Mouse (Mus musculus) embryonic facial prominence, embryonic 11.5 days (tissue): ENCODE results near the gene Rnf167. TPM values are rescaled to one million over a fixed set of nuclear protein-coding genes. Genes with fewer than 3 reads are reported as not detected.
A peak's percentile ranks its signal among the peaks of the same experiment; 100 is the strongest.

ENCODE experiments used
- ATAC-seq: fragments of 200-750 bp; cut with Nextera tagmentation; replicated peaks from 2 replicates; pipeline ENCODE4 v1.8.0; 2017; ENCODE audit warnings: low read depth; ENCODE audit not compliant: insufficient number of reproducible peaks, low FRiP score, low TSS enrichment
- DNase-seq: peaks from one replicate; pipeline ENCODE4 v3.0.0-alpha.2; 2015; ENCODE audit warnings: low spot score
- H3K27ac ChIP-seq: fragments of 300-500 bp; sonication (generic); replicated peaks from 2 replicates; pipeline ENCODE4 v1.5.1; 2014; ENCODE audit warnings: mild to moderate bottlenecking, low read depth, low read length, control low read depth
- H3K27me3 ChIP-seq: fragments of 300-500 bp; sonication (generic); 2 replicates; pipeline ENCODE4 v1.6.1; 2014; ENCODE audit warnings: mild to moderate bottlenecking, low read length, moderate library complexity, mixed read lengths; ENCODE audit not compliant: control insufficient read depth, insufficient read depth
- H3K36me3 ChIP-seq: fragments of 300-500 bp; sonication (generic); replicated peaks from 2 replicates; pipeline ENCODE4 v1.6.1; 2014; ENCODE audit warnings: low read depth, mild to moderate bottlenecking, low read length, moderate library complexity, mixed read lengths; ENCODE audit not compliant: control insufficient read depth, insufficient read depth
- H3K4me1 ChIP-seq: fragments of 300-500 bp; sonication (generic); 2 replicates; pipeline ENCODE4 v1.6.1; 2014; ENCODE audit warnings: low read length, mixed read lengths; ENCODE audit not compliant: control insufficient read depth, insufficient read depth
- H3K4me2 ChIP-seq: fragments of 300-500 bp; sonication (generic); 2 replicates; pipeline ENCODE4 v1.6.1; 2014; ENCODE audit warnings: low read depth, mild to moderate bottlenecking, control low read depth, low read length, moderate library complexity
- H3K4me3 ChIP-seq: fragments of 300-500 bp; sonication (generic); 2 replicates; pipeline ENCODE4 v1.5.1; 2014; ENCODE audit warnings: low read depth, low read length, control low read depth
- H3K9ac ChIP-seq: fragments of 300-500 bp; sonication (generic); replicated peaks from 2 replicates; pipeline ENCODE4 v1.6.1; 2014; ENCODE audit warnings: mild to moderate bottlenecking, control low read depth, low read length
- H3K9me3 ChIP-seq: fragments of 300-500 bp; sonication (generic); replicated peaks from 2 replicates; pipeline ENCODE4 v1.6.1; 2016; ENCODE audit warnings: mild to moderate bottlenecking, low read length, inconsistent platforms, mixed read lengths; ENCODE audit not compliant: control insufficient read depth
- WGBS: fragments of 180-500 bp; shearing (Covaris S2); extraction: QIAGEN DNeasy Blood & Tissue Kit; methylation state at CpG from one replicate; pipeline ENCODE4 v1.1.7; 2014; 5-methylcytosine and 5-hydroxymethylcytosine counted together
- polyA plus RNA-seq: library from polyadenylated mRNA; unstranded; fragments of >200 nt; fragmentation: Nextera tagmentation; extraction: Ambion mirVana; gene quantifications from 2 replicates; pipeline ENCODE4 v1.2.1, GENCODE M21; 2014

Gene Rnf167
- polyA plus RNA-seq, 1 experiment from 2014 or later, result 81.9 TPM

DNA sequence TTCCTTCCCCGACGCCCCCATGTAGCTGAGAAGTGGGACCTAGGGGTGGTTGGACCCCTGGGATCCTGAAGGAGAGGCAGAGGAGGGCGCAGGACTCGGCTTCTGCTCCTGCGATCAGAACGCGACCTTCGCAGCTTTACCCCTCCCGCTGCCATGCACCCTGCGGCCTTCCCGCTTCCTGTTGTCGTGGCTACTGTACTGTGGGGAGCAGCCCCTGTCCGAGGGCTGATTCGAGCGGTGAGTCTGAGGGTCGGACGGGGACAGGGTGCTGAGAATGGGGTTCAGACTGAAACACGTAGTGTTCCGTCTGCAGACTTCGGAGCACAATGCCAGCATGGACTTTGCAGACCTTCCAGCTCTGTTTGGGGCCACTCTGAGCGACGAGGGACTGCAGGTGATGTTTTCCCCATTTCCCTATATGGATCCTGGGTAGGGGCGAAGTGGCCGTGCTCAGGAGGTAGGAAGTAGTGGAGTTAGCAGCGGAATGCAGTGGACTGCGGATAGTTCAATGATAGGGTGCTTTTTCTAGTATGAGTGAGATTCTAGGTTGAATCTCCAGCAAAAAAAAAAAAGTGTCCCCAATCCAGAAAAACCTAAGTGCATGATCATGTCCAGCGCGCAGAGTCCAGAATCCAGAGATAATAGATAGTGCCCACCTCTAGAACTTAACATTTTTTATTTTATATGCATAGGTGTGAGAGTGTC lies 833 bp downstream of the Rnf167 start:
- peak overlapping the region; percentile 66 for H3K4me3 ChIP-seq
- 3% methylated on average over 28 of the region's 28 CpGs for WGBS
- peak overlapping the region; percentile 84 for H3K4me2 ChIP-seq
- H3K27me3 ChIP-seq, result no peaks in the 10 kb centered on the region
- H3K9me3 ChIP-seq, result no peaks in the 10 kb centered on the region
- H3K27ac ChIP-seq, result peak overlapping the region; percentile 65
- DNase-seq, result no peak
- H3K4me1 ChIP-seq, result peaks cover 4% of the 10 kb centered on the region
- H3K9ac ChIP-seq, result peak overlapping the region; percentile 68
- ATAC-seq, result peak; percentile 22
- peaks cover 17% of the 10 kb centered on the region for H3K36me3 ChIP-seq

DNA sequence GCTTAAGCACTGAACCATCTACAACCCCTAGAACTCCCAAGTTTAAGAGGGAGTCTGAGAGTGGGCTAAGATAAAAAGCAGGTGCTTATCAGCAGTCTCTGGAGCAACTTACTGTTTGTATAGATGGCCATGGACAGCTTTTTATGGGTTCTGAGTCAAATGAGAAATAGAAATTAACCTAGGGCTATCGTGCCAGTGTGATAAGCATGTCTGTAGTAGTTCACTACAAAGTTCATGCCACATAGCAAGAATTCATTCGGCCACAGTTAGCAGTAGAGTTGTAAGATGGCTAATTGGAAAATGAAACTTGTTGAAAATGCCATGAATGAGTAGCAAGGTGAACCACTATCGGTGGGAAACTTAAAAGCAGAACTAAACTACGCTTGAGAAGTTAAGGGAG lies 1.5 kb downstream of the Rnf167 start:
- H3K36me3 ChIP-seq, result peaks cover 17% of the 10 kb centered on the region
- peak overlapping the region; percentile 84 for H3K4me2 ChIP-seq
- no peak overlapping the region; the same call in 1 of the 2 replicates for H3K9ac ChIP-seq
- no peak overlapping the region for H3K27ac ChIP-seq
- no peak for ATAC-seq
- DNase-seq, result no peak
- WGBS, result 83% methylated on average over 4 of the region's 4 CpGs
- no peaks in the 10 kb centered on the region for H3K27me3 ChIP-seq
- H3K4me3 ChIP-seq, result peak overlapping the region; percentile 66
- H3K4me1 ChIP-seq, result peaks cover 4% of the 10 kb centered on the region
- H3K9me3 ChIP-seq, result no peaks in the 10 kb centered on the region

DNA sequence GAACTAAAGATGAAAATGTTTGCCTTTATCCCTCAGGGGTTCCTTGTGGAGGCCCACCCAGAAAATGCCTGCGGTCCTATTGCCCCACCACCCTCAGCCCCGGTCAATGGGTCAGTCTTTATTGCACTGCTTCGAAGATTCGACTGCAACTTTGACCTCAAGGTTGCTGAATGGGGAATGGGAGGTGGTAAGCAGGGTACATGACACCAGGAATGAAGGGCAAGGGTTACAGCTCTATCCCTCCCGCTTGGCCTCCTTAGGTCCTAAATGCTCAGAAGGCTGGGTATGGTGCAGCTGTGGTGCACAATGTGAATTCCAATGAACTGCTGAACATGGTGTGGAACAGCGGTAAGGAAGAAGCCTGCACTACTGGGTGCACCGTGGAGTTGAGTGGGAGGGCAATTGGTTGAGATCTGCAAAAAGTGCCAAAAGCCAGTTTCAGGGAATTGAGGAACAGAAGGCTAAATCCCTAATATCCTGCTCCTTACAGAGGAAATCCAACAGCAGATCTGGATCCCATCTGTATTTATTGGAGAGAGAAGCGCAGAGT lies 2.2 kb downstream of the Rnf167 start:
- H3K9me3 ChIP-seq, result no peaks in the 10 kb centered on the region
- H3K4me1 ChIP-seq, result peaks cover 4% of the 10 kb centered on the region
- no peak overlapping the region for H3K4me3 ChIP-seq
- ATAC-seq, result no peak
- no peak overlapping the region for H3K9ac ChIP-seq
- no peak overlapping the region; the same call in 1 of the 2 replicates for H3K4me2 ChIP-seq
- WGBS, result 82% methylated on average over 8 of the region's 8 CpGs
- no peak for DNase-seq
- no peaks in the 10 kb centered on the region for H3K27me3 ChIP-seq
- H3K27ac ChIP-seq, result no peak overlapping the region
- H3K36me3 ChIP-seq, result peaks cover 17% of the 10 kb centered on the region

DNA sequence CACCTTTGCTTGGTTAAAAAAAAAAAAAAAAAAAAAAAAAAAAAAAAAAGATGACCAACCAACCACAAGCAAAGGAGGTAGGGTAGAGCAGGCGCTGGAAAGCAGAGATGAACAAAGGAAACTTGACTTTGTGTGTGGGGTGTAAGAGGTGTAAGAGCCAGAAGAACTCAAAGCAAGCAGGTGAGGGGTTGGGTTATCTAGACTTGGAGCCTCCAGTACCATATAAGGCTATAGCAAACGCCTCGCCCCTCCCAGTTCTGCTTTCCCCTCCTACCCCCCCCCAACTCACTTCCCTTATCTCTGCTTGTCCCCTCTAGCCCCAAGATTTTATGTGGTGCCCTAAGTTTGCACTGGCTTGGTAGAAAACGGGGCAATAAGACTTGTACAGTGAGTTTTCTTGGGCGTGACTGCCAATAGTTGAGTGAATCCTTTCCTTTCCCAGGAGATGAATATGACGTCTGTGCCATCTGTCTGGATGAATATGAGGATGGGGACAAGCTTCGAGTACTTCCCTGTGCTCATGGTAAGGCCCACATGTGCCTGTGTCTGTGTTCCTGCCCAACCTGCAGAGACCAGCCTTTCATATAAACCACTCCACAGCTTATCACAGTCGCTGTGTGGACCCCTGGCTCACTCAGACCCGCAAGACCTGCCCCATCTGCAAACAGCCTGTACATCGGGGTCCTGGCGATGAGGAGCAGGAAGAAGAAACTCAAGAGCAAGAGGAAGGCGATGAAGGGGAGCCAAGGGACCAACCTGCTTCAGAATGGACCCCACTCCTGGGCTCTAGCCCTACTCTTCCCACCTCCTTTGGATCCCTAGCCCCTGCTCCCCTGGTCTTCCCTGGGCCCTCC lies 3.5 kb downstream of the Rnf167 start:
- Histone ChIP-seq H3K9ac (no peak overlapping the region), H3K4me3 (no peak overlapping the region), H3K27me3 (no peaks in the 10 kb centered on the region), H3K36me3 (peaks cover 17% of the 10 kb centered on the region), H3K27ac (peak overlapping the region; percentile 13; the same call in 1 of the 2 replicates), H3K4me2 (no peak overlapping the region), H3K9me3 (no peaks in the 10 kb centered on the region), H3K4me1 (peaks cover 4% of the 10 kb centered on the region)
- 81% methylated on average over 12 of the region's 12 CpGs for WGBS
- no peak for ATAC-seq
- DNase-seq, result no peak

DNA sequence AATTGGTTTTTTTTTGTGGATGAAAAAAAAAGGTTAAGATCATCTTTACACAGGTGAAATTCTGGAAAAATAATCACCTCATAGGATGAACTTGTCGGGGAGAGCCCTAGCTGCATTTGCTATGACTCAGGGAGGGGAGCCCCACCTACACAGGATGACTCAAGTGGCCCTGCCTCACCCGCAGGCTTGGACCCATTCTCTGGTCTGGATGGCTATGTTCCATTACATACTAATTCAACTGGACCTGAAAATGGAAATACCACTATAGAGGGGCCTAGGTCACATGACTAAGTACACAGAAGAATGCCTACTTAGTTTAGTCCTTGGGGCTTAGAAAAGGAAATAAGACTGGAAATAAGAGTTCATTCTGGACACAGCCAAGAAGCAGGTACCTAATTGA lies 4.4 kb downstream of the Rnf167 start:
- ATAC-seq (no peak), DNase-seq (no peak)
- Histone ChIP-seq H3K4me3 (no peak overlapping the region; the same call in 1 of the 2 replicates), H3K4me1 (peaks cover 4% of the 10 kb centered on the region), H3K36me3 (peaks cover 17% of the 10 kb centered on the region), H3K27me3 (no peaks in the 10 kb centered on the region), H3K27ac (no peak overlapping the region), H3K9ac (no peak overlapping the region), H3K9me3 (no peaks in the 10 kb centered on the region), H3K4me2 (no peak overlapping the region; the same call in 1 of the 2 replicates)
- 80% methylated on average over 2 of the region's 2 CpGs for WGBS

DNA sequence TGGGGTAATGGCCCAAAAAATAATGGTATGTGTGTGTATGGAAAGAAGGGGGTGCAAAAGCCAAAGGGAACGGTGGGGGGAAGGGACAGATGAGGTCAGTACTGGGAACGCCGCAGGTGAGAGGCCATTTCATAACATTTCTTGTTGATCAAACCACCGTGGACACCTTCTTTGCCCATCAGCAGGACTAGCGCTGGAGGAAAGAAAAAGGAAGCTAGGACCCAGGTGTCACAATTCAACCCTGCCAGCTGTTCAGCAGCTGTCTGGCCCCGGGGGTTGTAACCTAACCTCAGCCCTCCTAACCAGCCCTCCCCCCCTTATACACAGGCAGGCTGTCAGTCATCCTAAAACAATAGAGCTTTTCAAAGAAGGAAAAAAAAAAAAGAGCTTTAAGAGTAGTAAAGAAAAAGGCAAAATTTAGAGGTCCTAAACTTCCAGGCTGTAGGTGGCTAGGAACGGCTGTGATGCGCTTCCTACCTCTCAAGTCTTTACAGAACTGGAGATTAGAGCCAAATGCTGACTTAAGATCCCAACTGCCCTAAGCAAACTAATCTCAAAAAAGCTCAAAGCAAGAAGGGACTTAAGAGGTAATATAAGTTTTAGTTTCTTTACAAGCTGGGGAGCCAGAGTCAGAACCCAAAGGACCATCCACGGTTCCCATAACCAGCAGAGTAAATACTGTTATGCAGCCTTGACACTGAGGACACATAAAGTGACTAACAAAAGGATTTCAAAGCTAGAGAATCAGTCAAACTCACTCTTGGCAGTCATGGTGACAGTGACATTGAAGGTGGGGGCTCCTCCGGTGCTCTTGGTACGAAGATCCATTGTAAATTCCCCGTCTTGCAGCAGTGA lies 5.2 kb downstream of the Rnf167 start:
- DNase-seq (peak; percentile 67), ATAC-seq (no peak)
- peaks cover 11% of the 10 kb centered on the region for H3K4me1 ChIP-seq
- H3K9me3 ChIP-seq, result no peaks in the 10 kb centered on the region
- 45% methylated on average over 12 of the region's 12 CpGs for WGBS
- H3K27ac ChIP-seq, result no peak overlapping the region
- peak overlapping the region; percentile 100 for H3K4me3 ChIP-seq
- no peaks in the 10 kb centered on the region for H3K27me3 ChIP-seq
- peak overlapping the region; percentile 97 for H3K9ac ChIP-seq
- H3K36me3 ChIP-seq, result peaks cover 17% of the 10 kb centered on the region
- peak overlapping the region; percentile 95 for H3K4me2 ChIP-seq

DNA sequence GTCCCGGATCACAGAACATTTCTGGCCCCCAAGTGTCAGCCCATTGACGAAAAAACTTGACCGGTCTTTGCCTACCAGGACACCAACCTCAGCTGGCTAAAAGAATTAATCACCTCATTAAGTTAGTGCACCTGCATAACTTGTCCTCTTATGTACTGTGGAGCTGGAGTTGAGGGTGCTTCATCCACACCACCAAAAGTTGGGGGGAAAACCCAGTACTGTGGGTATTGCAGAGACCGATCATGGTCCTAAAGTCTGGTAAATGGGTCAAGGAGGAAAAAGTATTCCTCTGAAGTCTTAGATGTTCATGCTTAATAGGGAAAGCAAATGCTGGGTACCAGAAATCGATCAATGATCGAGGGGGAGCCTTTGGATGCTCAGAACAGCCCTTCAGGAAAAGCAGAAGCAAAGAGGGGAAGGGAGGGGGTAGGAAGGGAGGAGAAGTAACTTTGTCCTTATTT lies 5.9 kb downstream of the Rnf167 start:
- no peaks in the 10 kb centered on the region for H3K27me3 ChIP-seq
- peak; percentile 25 for DNase-seq
- peak overlapping the region; percentile 97 for H3K27ac ChIP-seq
- H3K9ac ChIP-seq, result peak overlapping the region; percentile 97
- peaks cover 10% of the 10 kb centered on the region for H3K4me1 ChIP-seq
- peak overlapping the region; percentile 100 for H3K4me3 ChIP-seq
- H3K9me3 ChIP-seq, result no peaks in the 10 kb centered on the region
- 49% methylated on average over 6 of the region's 6 CpGs for WGBS
- H3K36me3 ChIP-seq, result peaks cover 17% of the 10 kb centered on the region
- no peak for ATAC-seq
- peak overlapping the region; percentile 95 for H3K4me2 ChIP-seq
